Mouse (Mus musculus): Measurements from ENCODE around the gene Pde4b. TPM values are rescaled to one million over a fixed set of nuclear protein-coding genes. Genes with fewer than 3 reads are reported as not detected.

Gene Pde4b
- polyA plus RNA-seq, 1 experiment, result 78.9 TPM

- Histone ChIP-seq H3K27me3 (ENCODE audit: control insufficient read depth, insufficient read depth, low read length) (no peaks in the 10 kb centered on the region), H3K4me3 (replicated peaks; ENCODE audit: insufficient read depth, low read depth, low read length) (no peak overlapping the region), H3K4me1 (ENCODE audit: control insufficient read depth, insufficient read depth, low read length) (peaks cover 13% of the 10 kb centered on the region), H3K27ac (ENCODE audit: insufficient read depth, low read length) (no peak overlapping the region)
- TF ChIP-seq CTCF (IDR thresholded peaks at IDR 0.05; ENCODE audit: borderline replicate concordance, insufficient read depth, low read depth, low read length) (no peak), POLR2A (IDR thresholded peaks at IDR 0.05; ENCODE audit: borderline replicate concordance, insufficient read depth, low read length) (no peak)
- peak; percentile 57 to 77 for DNase-seq
- WGBS, result 38% methylated on average over 12 of the region's 12 CpGs
Measured at GRCm38 (mm10) chr4:102560676-102561280, 473.4 kb downstream of the Pde4b start.

- DNase-seq, result peak in 1 of 2 experiments; percentile 36
- Histone ChIP-seq H3K27ac (ENCODE audit: insufficient read depth, low read length) (no peak overlapping the region), H3K27me3 (ENCODE audit: control insufficient read depth, insufficient read depth, low read length) (no peaks in the 10 kb centered on the region), H3K4me3 (replicated peaks; ENCODE audit: insufficient read depth, low read depth, low read length) (no peak overlapping the region), H3K4me1 (ENCODE audit: control insufficient read depth, insufficient read depth, low read length) (peaks cover 23% of the 10 kb centered on the region)
- TF ChIP-seq POLR2A (IDR thresholded peaks at IDR 0.05; ENCODE audit: borderline replicate concordance, insufficient read depth, low read length) (no peak), CTCF (IDR thresholded peaks at IDR 0.05; ENCODE audit: borderline replicate concordance, insufficient read depth, low read depth, low read length) (no peak)
- WGBS, result 47% methylated on average over 9 of the region's 9 CpGs
Measured at GRCm38 (mm10) chr4:102563273-102563855, 476.0 kb downstream of the Pde4b start.

GRCm38 (mm10) chr4:102564286-102564685 lies 476.9 kb downstream of the Pde4b start:
- H3K4me1 ChIP-seq (ENCODE audit: control insufficient read depth, insufficient read depth, low read length), result peaks cover 26% of the 10 kb centered on the region
- no peak for TF ChIP-seq POLR2A (IDR thresholded peaks at IDR 0.05; ENCODE audit: borderline replicate concordance, insufficient read depth, low read length)
- no peak for TF ChIP-seq CTCF (IDR thresholded peaks at IDR 0.05; ENCODE audit: borderline replicate concordance, insufficient read depth, low read depth, low read length)
- no peaks in the 10 kb centered on the region for H3K27me3 ChIP-seq (ENCODE audit: control insufficient read depth, insufficient read depth, low read length)
- WGBS, result 93% methylated on average over 3 of the region's 3 CpGs
- H3K27ac ChIP-seq (ENCODE audit: insufficient read depth, low read length), result no peak overlapping the region
- H3K4me3 ChIP-seq (replicated peaks; ENCODE audit: insufficient read depth, low read depth, low read length), result no peak overlapping the region
- DNase-seq, result no peak

GRCm38 (mm10) chr4:102566421-102566820 lies 479.1 kb downstream of the Pde4b start:
- Histone ChIP-seq H3K4me3 (replicated peaks; ENCODE audit: insufficient read depth, low read depth, low read length) (no peak overlapping the region), H3K27ac (ENCODE audit: insufficient read depth, low read length) (no peak overlapping the region), H3K4me1 (ENCODE audit: control insufficient read depth, insufficient read depth, low read length) (peaks cover 28% of the 10 kb centered on the region), H3K27me3 (ENCODE audit: control insufficient read depth, insufficient read depth, low read length) (no peaks in the 10 kb centered on the region)
- TF ChIP-seq CTCF (IDR thresholded peaks at IDR 0.05; ENCODE audit: borderline replicate concordance, insufficient read depth, low read depth, low read length), result no peak
- TF ChIP-seq POLR2A (IDR thresholded peaks at IDR 0.05; ENCODE audit: borderline replicate concordance, insufficient read depth, low read length), result no peak
- WGBS, result 89% methylated on average over 1 of the region's 1 CpGs
- no peak for DNase-seq

- Histone ChIP-seq H3K4me1 (ENCODE audit: control insufficient read depth, insufficient read depth, low read length) (peaks cover 26% of the 10 kb centered on the region), H3K27ac (ENCODE audit: insufficient read depth, low read length) (no peak overlapping the region), H3K27me3 (ENCODE audit: control insufficient read depth, insufficient read depth, low read length) (no peaks in the 10 kb centered on the region), H3K4me3 (replicated peaks; ENCODE audit: insufficient read depth, low read depth, low read length) (no peak overlapping the region)
- no peak for DNase-seq
- 77% methylated on average over 2 of the region's 2 CpGs for WGBS
- no peak for TF ChIP-seq POLR2A (IDR thresholded peaks at IDR 0.05; ENCODE audit: borderline replicate concordance, insufficient read depth, low read length)
- TF ChIP-seq CTCF (IDR thresholded peaks at IDR 0.05; ENCODE audit: borderline replicate concordance, insufficient read depth, low read depth, low read length), result no peak
Measured at GRCm38 (mm10) chr4:102567111-102567510, 479.8 kb downstream of the Pde4b start.

GRCm38 (mm10) chr4:102567676-102568254 lies 480.4 kb downstream of the Pde4b start:
- H3K27ac ChIP-seq (ENCODE audit: insufficient read depth, low read length), result 0 out of 2 replicates have a peak overlapping the region, but pooled peaks have one; percentile 55
- no peaks in the 10 kb centered on the region for H3K27me3 ChIP-seq (ENCODE audit: control insufficient read depth, insufficient read depth, low read length)
- H3K4me3 ChIP-seq (replicated peaks; ENCODE audit: insufficient read depth, low read depth, low read length), result no peak overlapping the region
- no peak for TF ChIP-seq POLR2A (IDR thresholded peaks at IDR 0.05; ENCODE audit: borderline replicate concordance, insufficient read depth, low read length)
- no peak for TF ChIP-seq CTCF (IDR thresholded peaks at IDR 0.05; ENCODE audit: borderline replicate concordance, insufficient read depth, low read depth, low read length)
- DNase-seq, result peak in 1 of 2 experiments; percentile 40
- WGBS, result 46% methylated on average over 4 of the region's 4 CpGs
- H3K4me1 ChIP-seq (ENCODE audit: control insufficient read depth, insufficient read depth, low read length), result peaks cover 26% of the 10 kb centered on the region

- H3K4me1 ChIP-seq (ENCODE audit: control insufficient read depth, insufficient read depth, low read length), result peaks cover 22% of the 10 kb centered on the region
- H3K27me3 ChIP-seq (ENCODE audit: control insufficient read depth, insufficient read depth, low read length), result no peaks in the 10 kb centered on the region
- TF ChIP-seq POLR2A (IDR thresholded peaks at IDR 0.05; ENCODE audit: borderline replicate concordance, insufficient read depth, low read length) (0 out of 2 replicates have a peak, but pooled peaks have one; percentile 17), CTCF (IDR thresholded peaks at IDR 0.05; ENCODE audit: borderline replicate concordance, insufficient read depth, low read depth, low read length) (no peak)
- H3K27ac ChIP-seq (ENCODE audit: insufficient read depth, low read length), result peak overlapping the region; percentile 49
- DNase-seq, result peak; percentile 80 to 86
- WGBS, result 2% methylated on average over 4 of the region's 4 CpGs
- no peak overlapping the region for H3K4me3 ChIP-seq (replicated peaks; ENCODE audit: insufficient read depth, low read depth, low read length)
Measured at GRCm38 (mm10) chr4:102568591-102568990, 481.2 kb downstream of the Pde4b start.
